Mouse (Mus musculus): ENCODE data around the gene Ccdc186. TPM values are rescaled to one million over a fixed set of nuclear protein-coding genes. Genes with fewer than 3 reads are reported as not detected.
A peak's percentile ranks its signal among the peaks of the same experiment; 100 is the strongest.

The Ccdc186 gene
- polyA plus RNA-seq (2015; fragmentation: Nextera tagmentation; extraction: Ambion mirVana), result 27.9 and 29.1 TPM in 2 replicates

- TF ChIP-seq EP300 (IDR thresholded peaks at IDR 0.05), result no peak
- no peak for TF ChIP-seq CTCF (IDR thresholded peaks at IDR 0.05)
- Histone ChIP-seq H3K27me3 (replicated peaks; ENCODE audit: insufficient read depth, low read length) (no peaks in the 10 kb centered on the region), H3K4me1 (ENCODE audit: insufficient read depth, low read depth, low read length) (peaks cover 18% of the 10 kb centered on the region), H3K4me2 (replicated peaks; ENCODE audit: low read depth, low read length) (peak within 1 kb of the TSS; percentile 79), H3K27ac (ENCODE audit: low read length) (peak within 1 kb of the TSS; percentile 96), H3K4me3 (ENCODE audit: low read depth, low read length) (peak within 1 kb of the TSS; percentile 98), H3K36me3 (ENCODE audit: insufficient read depth, low read length) (no peaks in the 10 kb centered on the region), H3K9me3 (ENCODE audit: low read length) (no peaks in the 10 kb centered on the region), H3K9ac (replicated peaks; ENCODE audit: low read depth) (peak within 1 kb of the TSS; percentile 96)
- WGBS, result under 1% methylated on average over 62 of the region's 79 CpGs
- ATAC-seq, result peak; percentile 97
- peak; percentile 98 for DNase-seq (ENCODE audit: low spot score)
Measured at GRCm38 (mm10) chr19:56821798-56822447, at the start of gene Ccdc186. Gene Ccdc186 (minus strand): TSS chr19:56822190.

- WGBS, result 60% methylated on average over 4 of the region's 4 CpGs
- Histone ChIP-seq H3K9ac (replicated peaks; ENCODE audit: low read depth) (no peak overlapping the region), H3K9me3 (ENCODE audit: low read length) (no peaks in the 10 kb centered on the region), H3K4me3 (ENCODE audit: low read depth, low read length) (no peak overlapping the region), H3K27me3 (replicated peaks; ENCODE audit: insufficient read depth, low read length) (peaks cover 4% of the 10 kb centered on the region), H3K4me2 (replicated peaks; ENCODE audit: low read depth, low read length) (no peak overlapping the region), H3K36me3 (ENCODE audit: insufficient read depth, low read length) (no peaks in the 10 kb centered on the region), H3K4me1 (ENCODE audit: insufficient read depth, low read depth, low read length) (no peaks in the 10 kb centered on the region), H3K27ac (ENCODE audit: low read length) (no peak overlapping the region)
- ATAC-seq, result no peak
- TF ChIP-seq CTCF (IDR thresholded peaks at IDR 0.05) (no peak), EP300 (IDR thresholded peaks at IDR 0.05) (no peak)
- no peak for DNase-seq (ENCODE audit: low spot score)
Measured at GRCm38 (mm10) chr19:56867701-56868100, 45.7 kb upstream of the Ccdc186 start.

- no peak overlapping the region for H3K27ac ChIP-seq (ENCODE audit: low read length)
- H3K27me3 ChIP-seq (replicated peaks; ENCODE audit: insufficient read depth, low read length), result no peaks in the 10 kb centered on the region
- TF ChIP-seq EP300 (IDR thresholded peaks at IDR 0.05) (no peak), CTCF (IDR thresholded peaks at IDR 0.05) (no peak)
- DNase-seq (ENCODE audit: low spot score), result peak; percentile 11
- peak; percentile 28 for ATAC-seq
- no peaks in the 10 kb centered on the region for H3K4me1 ChIP-seq (ENCODE audit: insufficient read depth, low read depth, low read length)
- H3K4me3 ChIP-seq (ENCODE audit: low read depth, low read length), result no peak overlapping the region
- 20% methylated on average over 5 of the region's 5 CpGs for WGBS
- H3K9me3 ChIP-seq (ENCODE audit: low read length), result no peaks in the 10 kb centered on the region
- H3K4me2 ChIP-seq (replicated peaks; ENCODE audit: low read depth, low read length), result no peak overlapping the region
- H3K9ac ChIP-seq (replicated peaks; ENCODE audit: low read depth), result no peak overlapping the region
- no peaks in the 10 kb centered on the region for H3K36me3 ChIP-seq (ENCODE audit: insufficient read depth, low read length)
Measured at GRCm38 (mm10) chr19:56856455-56856854, 34.5 kb upstream of the Ccdc186 start.

GRCm38 (mm10) chr19:56852590-56852989 is 30.6 kb upstream of the Ccdc186 start:
- TF ChIP-seq EP300 (IDR thresholded peaks at IDR 0.05), result no peak
- TF ChIP-seq CTCF (IDR thresholded peaks at IDR 0.05), result no peak
- H3K9me3 ChIP-seq (ENCODE audit: low read length), result no peaks in the 10 kb centered on the region
- ATAC-seq (no peak), DNase-seq (ENCODE audit: low spot score) (no peak)
- H3K4me1 ChIP-seq (ENCODE audit: insufficient read depth, low read depth, low read length), result no peaks in the 10 kb centered on the region
- no peak overlapping the region for H3K4me2 ChIP-seq (replicated peaks; ENCODE audit: low read depth, low read length)
- no peaks in the 10 kb centered on the region for H3K27me3 ChIP-seq (replicated peaks; ENCODE audit: insufficient read depth, low read length)
- H3K4me3 ChIP-seq (ENCODE audit: low read depth, low read length), result no peak overlapping the region
- H3K9ac ChIP-seq (replicated peaks; ENCODE audit: low read depth), result no peak overlapping the region
- H3K27ac ChIP-seq (ENCODE audit: low read length), result no peak overlapping the region
- no peaks in the 10 kb centered on the region for H3K36me3 ChIP-seq (ENCODE audit: insufficient read depth, low read length)

GRCm38 (mm10) chr19:56842974-56843373 is 21.0 kb upstream of the Ccdc186 start:
- no peak; the same call in 1 of the 2 replicates for ATAC-seq
- no peaks in the 10 kb centered on the region for H3K36me3 ChIP-seq (ENCODE audit: insufficient read depth, low read length)
- H3K9ac ChIP-seq (replicated peaks; ENCODE audit: low read depth), result no peak overlapping the region
- H3K9me3 ChIP-seq (ENCODE audit: low read length), result no peaks in the 10 kb centered on the region
- WGBS, result 41% methylated on average over 12 of the region's 12 CpGs
- DNase-seq (ENCODE audit: low spot score), result peak; percentile 12
- no peaks in the 10 kb centered on the region for H3K27me3 ChIP-seq (replicated peaks; ENCODE audit: insufficient read depth, low read length)
- TF ChIP-seq CTCF (IDR thresholded peaks at IDR 0.05) (no peak), EP300 (IDR thresholded peaks at IDR 0.05) (no peak)
- no peak overlapping the region for H3K27ac ChIP-seq (ENCODE audit: low read length)
- H3K4me3 ChIP-seq (ENCODE audit: low read depth, low read length), result no peak overlapping the region
- no peaks in the 10 kb centered on the region for H3K4me1 ChIP-seq (ENCODE audit: insufficient read depth, low read depth, low read length)
- H3K4me2 ChIP-seq (replicated peaks; ENCODE audit: low read depth, low read length), result no peak overlapping the region

GRCm38 (mm10) chr19:56838942-56839706 is 17.1 kb upstream of the Ccdc186 start:
- no peak overlapping the region for H3K9ac ChIP-seq (replicated peaks; ENCODE audit: low read depth)
- WGBS, result 79% methylated on average over 17 of the region's 17 CpGs
- no peak overlapping the region for H3K27ac ChIP-seq (ENCODE audit: low read length)
- H3K9me3 ChIP-seq (ENCODE audit: low read length), result no peaks in the 10 kb centered on the region
- no peaks in the 10 kb centered on the region for H3K36me3 ChIP-seq (ENCODE audit: insufficient read depth, low read length)
- ATAC-seq, result no peak
- no peak for DNase-seq (ENCODE audit: low spot score)
- no peaks in the 10 kb centered on the region for H3K4me1 ChIP-seq (ENCODE audit: insufficient read depth, low read depth, low read length)
- H3K27me3 ChIP-seq (replicated peaks; ENCODE audit: insufficient read depth, low read length), result no peaks in the 10 kb centered on the region
- H3K4me3 ChIP-seq (ENCODE audit: low read depth, low read length), result no peak overlapping the region
- TF ChIP-seq CTCF (IDR thresholded peaks at IDR 0.05), result peak; percentile 48
- TF ChIP-seq EP300 (IDR thresholded peaks at IDR 0.05), result no peak
- H3K4me2 ChIP-seq (replicated peaks; ENCODE audit: low read depth, low read length), result no peak overlapping the region

All from lung, postnatal 0 days (tissue).